Mouse (Mus musculus): Measurements from ENCODE around the gene Cntn4. TPM values are rescaled to one million over a fixed set of nuclear protein-coding genes. Genes with fewer than 3 reads are reported as not detected.

Gene Cntn4
- total RNA-seq (2023), result not detected

DNA sequence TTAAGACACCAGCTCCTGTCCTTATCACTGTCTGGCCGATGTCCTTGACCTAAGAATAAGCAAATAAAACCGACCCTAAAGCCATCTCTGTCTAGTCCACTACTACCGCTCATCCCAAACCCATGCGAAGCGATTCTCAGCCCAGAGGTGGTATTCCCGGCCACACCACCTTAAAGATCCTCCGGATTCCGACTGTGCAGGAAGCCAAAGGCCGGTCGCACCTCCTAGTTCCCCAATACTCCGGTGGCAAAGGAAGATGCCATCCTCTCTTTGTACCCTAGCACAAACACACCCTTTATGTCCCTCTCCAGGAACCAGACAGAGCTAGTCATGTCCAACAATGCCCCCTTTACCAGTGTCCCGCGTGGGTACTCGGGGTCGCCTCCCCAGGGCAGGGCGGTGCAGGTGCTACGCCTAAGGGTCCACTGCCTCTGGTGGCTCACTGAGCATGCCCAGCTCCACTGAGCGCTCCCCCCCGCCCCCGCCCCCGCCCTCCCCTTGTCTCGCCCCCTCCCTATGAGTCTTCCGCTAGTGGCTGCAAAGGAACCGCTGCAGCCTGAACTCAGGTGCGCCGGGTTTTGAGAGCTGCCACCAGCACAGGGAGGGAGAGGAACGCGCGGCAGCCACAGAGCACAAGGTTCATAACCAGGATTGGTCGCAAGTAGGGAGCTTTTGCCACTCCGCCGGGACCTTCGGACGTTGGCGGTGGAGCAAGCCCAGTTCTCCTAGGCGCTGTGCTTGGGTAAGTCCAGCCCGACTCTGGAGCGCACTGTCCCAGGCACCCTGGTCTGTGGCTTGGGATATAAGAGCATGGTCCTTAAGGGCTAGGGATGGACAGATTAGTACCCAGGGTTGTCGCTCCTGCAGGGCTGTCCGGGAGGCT, at the start of gene Cntn4:
Gene Cntn4 (plus strand): TSS at position 512 of the 883 bp plus-strand sequence.

